In genomic region chr1:138839291-138839690, GRCm38 (mm10) we compare ENCODE assay signal across 20 mouse cellular contexts. TPM values are rescaled to one million over a fixed set of nuclear protein-coding genes. Genes with fewer than 3 reads are reported as not detected.
A peak's percentile ranks its signal among the peaks of the same experiment; 100 is the strongest.
DNase-seq lines count a peak whose midpoint lies in the region; ATAC-seq and TF ChIP-seq lines count a peak whose summit lies in the region.
"Had no signal": no experiment of that assay in that cellular context is flagged by ENCODE, and none has a peak within 500 bp of the region (broad histone marks: within the 10 kb centered on the region; RNA-seq: fewer than 3 reads in every experiment).

No protein-coding gene starts in this region.

- H3K27me3 ChIP-seq in forebrain, embryonic 10.5 days (ENCODE audit: poor library complexity, severe bottlenecking): peaks cover 100% of the 10 kb centered on the region
- H3K27me3 ChIP-seq in forebrain, embryonic 14.5 days (replicated peaks; ENCODE audit: control insufficient read depth, insufficient read depth, low read length): peaks cover 45% of the 10 kb centered on the region
- peaks cover 48% of the 10 kb centered on the region for H3K27me3 ChIP-seq in hindbrain, postnatal 0 days (ENCODE audit: insufficient read depth, low read length)
- peaks cover 66% of the 10 kb centered on the region for H3K27me3 ChIP-seq in midbrain, embryonic 12.5 days

- H3K9me3 ChIP-seq in forebrain, embryonic 10.5 days: no peaks in the 10 kb centered on the region
- no peaks in the 10 kb centered on the region for H3K9me3 ChIP-seq in forebrain, embryonic 14.5 days (replicated peaks; ENCODE audit: control insufficient read depth, low read length)
- H3K9me3 ChIP-seq in hindbrain, postnatal 0 days (ENCODE audit: low read length): no peaks in the 10 kb centered on the region
- no peaks in the 10 kb centered on the region for H3K9me3 ChIP-seq in midbrain, embryonic 12.5 days
- H3K9me3 ChIP-seq: embryonic facial prominence, embryonic 15.5 days; heart, embryonic 10.5 days; liver, embryonic 13.5 days had no signal

- peak overlapping the region; percentile 65 for H3K4me2 ChIP-seq in forebrain, embryonic 14.5 days (ENCODE audit: low read length)
- H3K4me2 ChIP-seq in hindbrain, postnatal 0 days (ENCODE audit: low read depth, low read length): no peak overlapping the region
- H3K4me2 ChIP-seq in midbrain, embryonic 12.5 days (replicated peaks): peak overlapping the region; percentile 65
- H3K4me2 ChIP-seq: embryonic facial prominence, embryonic 15.5 days; liver, embryonic 13.5 days had no signal

- H3K4me1 ChIP-seq in forebrain, embryonic 10.5 days: peaks cover 62% of the 10 kb centered on the region
- H3K4me1 ChIP-seq in forebrain, embryonic 14.5 days (ENCODE audit: control insufficient read depth, insufficient read depth, low read length): peaks cover 14% of the 10 kb centered on the region
- H3K4me1 ChIP-seq in hindbrain, postnatal 0 days (ENCODE audit: insufficient read depth, low read length): peaks cover 5% of the 10 kb centered on the region; the same call in 1 of the 2 replicates
- peaks cover 27% of the 10 kb centered on the region for H3K4me1 ChIP-seq in midbrain, embryonic 12.5 days

- peak overlapping the region; percentile 55; the same call in 1 of the 2 replicates for H3K4me3 ChIP-seq in forebrain, embryonic 10.5 days
- peak overlapping the region; percentile 50 for H3K4me3 ChIP-seq in forebrain, embryonic 14.5 days (ENCODE audit: low read depth, low read length)
- 0 out of 2 replicates have a peak overlapping the region, but pooled peaks have one; percentile 1 for H3K4me3 ChIP-seq in hindbrain, postnatal 0 days (ENCODE audit: low read length)
- peak overlapping the region; percentile 60 for H3K4me3 ChIP-seq in midbrain, embryonic 12.5 days
- H3K4me3 ChIP-seq: embryonic facial prominence, embryonic 15.5 days; liver, embryonic 13.5 days had no signal

- no peak for DNase-seq in forebrain, embryonic 10.5 days (ENCODE audit: extremely low spot score, low spot score)
- DNase-seq in forebrain, embryonic 14.5 days (ENCODE audit: low spot score): no peak
- no peak for DNase-seq in hindbrain, postnatal 0 days (ENCODE audit: low spot score)
- no peak for DNase-seq in adrenal gland, postnatal 25 days
- no peak for DNase-seq in B cell, adult 2 months
- DNase-seq: adrenal gland, adult 2 months; cerebellum, adult 9-10 months; gastrocnemius, postnatal 14 days; heart, postnatal 14 days; liver, embryonic 13.5 days; lung, postnatal 10 days; retina, postnatal 1 day; thymus, postnatal 14 days had no signal

- ATAC-seq in forebrain, embryonic 14.5 days: no peak
- ATAC-seq in hindbrain, postnatal 0 days: no peak
- ATAC-seq in midbrain, embryonic 12.5 days (ENCODE audit: low FRiP score, low read depth): no peak
- ATAC-seq in megakaryocyte, adult 5-6 weeks (ENCODE audit: poor library complexity, severe bottlenecking): no peak
- ATAC-seq: intestine, embryonic 16.5 days had no signal

- no peak overlapping the region for H3K27ac ChIP-seq in forebrain, embryonic 10.5 days
- H3K27ac ChIP-seq in forebrain, embryonic 14.5 days (ENCODE audit: low read depth, low read length): peak overlapping the region; percentile 69
- no peak overlapping the region for H3K27ac ChIP-seq in hindbrain, postnatal 0 days
- peak overlapping the region; percentile 93 for H3K27ac ChIP-seq in midbrain, embryonic 12.5 days (replicated peaks)
- H3K27ac ChIP-seq: embryonic facial prominence, embryonic 15.5 days; heart, embryonic 10.5 days; kidney, postnatal 0 days; liver, embryonic 13.5 days had no signal

- no peaks in the 10 kb centered on the region for H3K36me3 ChIP-seq in forebrain, embryonic 10.5 days (replicated peaks)
- no peaks in the 10 kb centered on the region for H3K36me3 ChIP-seq in forebrain, embryonic 14.5 days (ENCODE audit: control insufficient read depth, insufficient read depth, low read length)
- no peaks in the 10 kb centered on the region for H3K36me3 ChIP-seq in hindbrain, postnatal 0 days (ENCODE audit: insufficient read depth, low read length)
- no peaks in the 10 kb centered on the region for H3K36me3 ChIP-seq in midbrain, embryonic 12.5 days
- H3K36me3 ChIP-seq: embryonic facial prominence, embryonic 15.5 days; heart, embryonic 10.5 days; liver, embryonic 13.5 days had no signal

- peak overlapping the region; percentile 85 for H3K9ac ChIP-seq in forebrain, embryonic 14.5 days (ENCODE audit: low read length)
- H3K9ac ChIP-seq in hindbrain, postnatal 0 days (replicated peaks; ENCODE audit: low read length): no peak overlapping the region
- peak overlapping the region; percentile 82 for H3K9ac ChIP-seq in midbrain, embryonic 12.5 days (replicated peaks)
- H3K9ac ChIP-seq: embryonic facial prominence, embryonic 15.5 days; liver, embryonic 13.5 days had no signal

- no peak for TF ChIP-seq CTCF in hindbrain, postnatal 0 days (IDR thresholded peaks at IDR 0.05; ENCODE audit: low read depth)

- 10% methylated on average over 2 of the region's 2 CpGs for WGBS in forebrain, embryonic 10.5 days
- 7% methylated on average over 2 of the region's 2 CpGs for WGBS in forebrain, embryonic 14.5 days
- WGBS in hindbrain, postnatal 0 days: 24% methylated on average over 2 of the region's 2 CpGs
- WGBS in midbrain, embryonic 12.5 days: 17% methylated on average over 2 of the region's 2 CpGs

RNA-seq across cellular contexts. Expression of gene Lhx9, which starts 9.1 kb away (rescaled TPM):
- polyA plus RNA-seq in forebrain, embryonic 10.5 days (2016; fragmentation: Nextera tagmentation; extraction: Ambion mirVana): 5.3 and 8.7 TPM in 2 replicates
- polyA plus RNA-seq in forebrain, embryonic 14.5 days (2014; fragmentation: Nextera tagmentation; extraction: Ambion mirVana): 15.2 and 20.3 TPM in 2 replicates
- 9.1 and 12.0 TPM in 2 replicates for total RNA-seq in hindbrain, postnatal 0 days (2014; rRNA removed)
- 5.4 and 15.5 TPM in 2 replicates for polyA plus RNA-seq in hindbrain, postnatal 0 days (2015; fragmentation: Nextera tagmentation; extraction: Ambion mirVana)
- polyA plus RNA-seq in midbrain, embryonic 12.5 days (2016; fragmentation: Nextera tagmentation; extraction: Ambion mirVana): 89.4 and 106 TPM in 2 replicates
- not detected in 2 replicates for total RNA-seq in adrenal gland, postnatal 25 days (2021)
- total RNA-seq in megakaryocyte, adult 5-6 weeks (2015): not detected in 2 replicates
- not detected in 2 replicates for total RNA-seq in megakaryocyte, adult 5-6 weeks (2017)
- total RNA-seq: adrenal gland, adult 2 months; gastrocnemius, postnatal 14 days; neutrophil, adult 5-6 weeks had no signal
- polyA plus RNA-seq: kidney, postnatal 0 days had no signal

RNA-seq across cellular contexts. Expression of gene 2310009B15Rik, which starts 17.4 kb away (rescaled TPM):
- 41.1 and 48.7 TPM in 2 replicates for polyA plus RNA-seq in forebrain, embryonic 10.5 days (2016; fragmentation: Nextera tagmentation; extraction: Ambion mirVana)
- 37.7 and 49.8 TPM in 2 replicates for polyA plus RNA-seq in forebrain, embryonic 14.5 days (2014; fragmentation: Nextera tagmentation; extraction: Ambion mirVana)
- total RNA-seq in hindbrain, postnatal 0 days (2014; rRNA removed): 29.1 and 32.7 TPM in 2 replicates
- polyA plus RNA-seq in hindbrain, postnatal 0 days (2015; fragmentation: Nextera tagmentation; extraction: Ambion mirVana): 45.0 and 45.6 TPM in 2 replicates
- 65.1 and 66.6 TPM in 2 replicates for polyA plus RNA-seq in midbrain, embryonic 12.5 days (2016; fragmentation: Nextera tagmentation; extraction: Ambion mirVana)
- 11.3 and 21.2 TPM in 2 replicates for total RNA-seq in adrenal gland, postnatal 25 days (2021)
- total RNA-seq in megakaryocyte, adult 5-6 weeks (2015): 18.4 and 20.6 TPM in 2 replicates
- 11.7 and 29.1 TPM in 2 replicates for total RNA-seq in megakaryocyte, adult 5-6 weeks (2017)

Comparison
In these comparisons a context has a peak if more than half of its experiments do, and no peak if none do; other contexts are left out.
1. H3K27ac ChIP-seq: peak in forebrain, embryonic 14.5 days (single experiment) and midbrain, embryonic 12.5 days (single experiment); none in forebrain, embryonic 10.5 days (single experiment) and hindbrain, postnatal 0 days (single experiment).
2. H3K4me3 ChIP-seq: peak in every context shown above with its lines; median percentile 60 in midbrain, embryonic 12.5 days; 55 in forebrain, embryonic 10.5 days; 50 in forebrain, embryonic 14.5 days; 1 in hindbrain, postnatal 0 days.